Mouse (Mus musculus) right cerebral cortex, postnatal 36 days (tissue): ENCODE results near the gene Adam1a.

Experiments used
- DNase-seq, 2 experiments: peaks; one replicate each; pipeline ENCODE4 v3.0.0; 2022; ENCODE audit warnings: low spot score in 2 of 2, mixed read lengths in 1 of 2

Gene Adam1a

DNA sequence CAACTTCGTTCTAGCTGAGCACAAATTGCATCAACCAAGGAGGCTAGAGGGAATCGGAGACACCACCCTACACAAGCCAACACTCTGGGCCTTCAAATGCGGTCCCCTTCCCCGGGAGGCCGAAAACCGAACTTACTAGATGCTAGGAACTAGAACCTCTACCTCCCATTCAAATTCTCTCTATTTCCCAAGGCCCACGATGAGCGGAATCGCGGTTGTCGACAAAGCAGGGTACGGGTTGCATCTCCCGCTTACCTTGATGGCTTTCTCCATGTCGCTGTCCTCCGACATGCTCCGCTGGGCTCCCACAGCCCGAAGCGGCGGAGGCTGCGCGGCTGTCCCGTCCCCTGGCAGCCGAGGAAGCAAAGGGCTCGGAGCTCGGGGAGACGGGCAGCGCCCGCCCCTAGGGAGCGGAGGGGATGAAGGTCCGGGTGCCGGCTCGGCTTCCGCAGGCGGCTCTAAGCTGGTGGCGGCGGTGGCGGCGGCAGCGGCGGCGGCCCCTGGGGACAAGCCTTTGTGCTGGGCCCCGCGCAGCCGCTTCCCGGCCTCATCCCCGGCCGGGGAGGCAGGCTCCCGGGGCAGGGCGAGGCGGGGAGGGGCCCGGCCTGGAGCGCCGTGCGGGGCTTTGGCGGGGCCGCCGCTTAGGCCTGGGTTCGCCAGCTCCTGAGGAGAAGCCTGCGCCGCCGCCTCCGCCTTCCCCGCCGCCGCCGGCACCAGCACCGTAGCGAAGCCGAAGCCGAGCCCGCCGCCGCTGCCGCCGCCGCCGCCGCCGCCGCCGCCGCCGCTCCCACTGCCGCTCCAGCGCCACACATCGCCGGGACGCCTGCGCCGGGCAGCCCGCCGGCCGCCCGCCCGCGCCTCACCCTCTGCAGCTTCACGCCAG is at the start of gene Adam1a, which contains the start of gene Gm42878:
Gene Adam1a (minus strand): TSS at position 573 of the 883 bp plus-strand sequence.
Gene Gm42878 (minus strand): TSS at position 573 of the 883 bp plus-strand sequence.
- DNase-seq, result peak in 1 of 2 experiments; percentile 12

DNA sequence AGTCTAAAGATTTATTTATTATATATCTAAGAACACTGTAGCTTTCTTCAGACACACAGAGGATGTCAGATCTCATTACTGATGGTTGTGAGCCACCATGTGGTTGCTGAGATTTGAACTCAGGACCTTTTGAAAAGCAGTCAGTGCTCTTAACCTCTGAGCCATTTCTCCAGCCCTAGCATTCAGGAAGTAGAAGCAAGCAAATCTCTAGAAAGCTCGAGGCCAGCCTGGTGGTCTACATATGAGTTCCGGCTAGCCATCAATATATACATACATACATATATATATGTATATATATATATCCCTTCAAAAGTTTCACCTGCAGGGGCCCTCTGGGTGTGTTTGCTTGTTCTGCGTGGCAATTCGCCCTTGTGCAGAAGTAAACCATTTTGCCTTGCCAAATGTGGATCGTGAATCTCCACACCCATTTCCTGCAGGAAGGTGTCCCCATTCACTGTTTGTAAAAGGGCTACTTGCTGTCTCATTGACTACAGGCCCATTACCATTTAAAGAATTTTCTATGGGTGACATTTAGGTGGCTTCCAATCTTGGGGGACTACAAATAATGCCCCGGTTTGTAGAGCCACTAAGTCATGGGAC is 49.5 kb upstream of the Adam1a start:
- no peak for DNase-seq

DNA sequence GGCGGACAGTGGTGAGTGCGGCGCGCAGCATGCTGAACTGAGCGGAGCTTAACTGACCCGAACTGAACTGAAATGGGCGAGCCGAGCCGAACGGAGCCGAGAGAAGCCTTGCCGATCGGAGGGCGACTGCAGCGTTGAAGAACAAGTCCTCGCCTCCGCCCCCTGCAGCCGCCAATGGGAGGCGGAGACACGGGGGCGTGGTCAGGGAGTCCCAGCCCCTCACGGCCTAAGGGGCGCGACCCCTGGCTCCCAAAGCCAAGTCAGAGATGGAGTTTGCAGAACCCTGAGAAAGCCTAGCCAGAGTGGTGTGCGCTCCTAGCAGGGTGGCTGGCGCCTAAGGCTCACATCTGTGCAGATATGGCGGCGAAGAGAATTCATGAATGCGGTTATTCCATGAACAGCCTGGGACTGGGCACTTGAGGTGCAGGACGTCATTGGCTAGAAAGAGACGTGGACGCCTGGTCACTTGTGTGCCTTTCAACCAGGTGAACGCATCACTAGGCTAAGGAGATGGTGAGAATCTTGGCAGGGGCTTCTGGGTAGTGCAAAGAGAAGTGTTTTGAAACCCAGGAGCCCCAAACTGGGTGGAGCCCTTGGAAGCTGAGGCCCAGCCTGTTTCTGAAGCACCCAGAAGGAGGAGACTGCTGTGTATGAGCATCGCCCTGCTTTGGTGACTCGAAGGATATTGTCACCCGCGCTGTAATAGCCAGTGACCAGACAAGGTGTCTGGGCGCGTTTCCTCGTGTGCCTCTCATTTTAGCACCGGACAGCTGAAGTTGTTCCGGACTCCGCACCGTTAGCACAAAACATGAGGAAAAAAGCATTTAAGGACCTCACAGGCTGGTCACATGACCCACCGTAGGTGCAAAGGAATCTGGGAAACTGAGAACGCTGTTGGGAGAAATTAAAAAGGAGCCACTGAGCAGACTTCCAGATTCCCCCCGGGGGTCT is 48.4 kb upstream of the Adam1a start, which contains the start of gene Aldh2:
Gene Aldh2 (minus strand): TSS at position 374 of the 951 bp plus-strand sequence.
- peak; percentile 61 to 67 for DNase-seq

- no peak for DNase-seq
Observed at GRCm38 (mm10) chr5:121592816-121593407, 47.6 kb upstream of the Adam1a start.

GRCm38 (mm10) chr5:121592064-121592815 is 47.0 kb upstream of the Adam1a start:
- no peak for DNase-seq

GRCm38 (mm10) chr5:121591417-121592063 is 46.3 kb upstream of the Adam1a start:
- DNase-seq, result no peak

GRCm38 (mm10) chr5:121589928-121590327 is 44.6 kb upstream of the Adam1a start:
- DNase-seq, result no peak

DNA sequence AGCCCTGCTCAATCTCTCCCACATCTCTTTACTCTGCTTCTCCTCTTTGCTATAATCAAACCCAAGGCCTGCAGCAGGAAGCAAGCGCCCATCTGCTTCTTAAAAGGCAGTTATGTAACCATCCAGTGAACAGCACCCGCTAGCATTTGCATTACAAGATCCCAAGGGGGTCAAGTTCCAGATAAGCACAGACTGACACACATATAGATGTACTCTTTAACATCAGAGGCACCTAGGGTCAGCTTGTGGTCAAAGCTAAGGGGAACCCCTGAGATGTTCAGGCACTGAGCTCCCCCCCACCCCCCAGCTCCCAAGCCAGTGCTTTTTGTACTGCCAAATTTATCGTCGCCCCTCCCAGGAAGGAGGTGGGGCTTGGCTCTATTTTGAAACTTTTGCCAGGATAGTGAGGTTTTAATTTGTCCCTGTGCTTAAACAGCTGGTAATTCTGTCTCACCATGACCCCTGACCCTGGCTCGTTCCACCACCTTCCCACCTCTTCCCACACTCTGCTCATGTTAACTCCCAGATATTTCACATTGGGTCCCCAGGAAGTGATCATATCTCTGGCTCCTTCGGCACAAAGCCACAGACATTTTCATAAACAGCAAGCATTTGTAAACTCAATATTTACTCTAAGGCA is 41.2 kb upstream of the Adam1a start:
- DNase-seq, result peak; percentile 51 to 71

DNA sequence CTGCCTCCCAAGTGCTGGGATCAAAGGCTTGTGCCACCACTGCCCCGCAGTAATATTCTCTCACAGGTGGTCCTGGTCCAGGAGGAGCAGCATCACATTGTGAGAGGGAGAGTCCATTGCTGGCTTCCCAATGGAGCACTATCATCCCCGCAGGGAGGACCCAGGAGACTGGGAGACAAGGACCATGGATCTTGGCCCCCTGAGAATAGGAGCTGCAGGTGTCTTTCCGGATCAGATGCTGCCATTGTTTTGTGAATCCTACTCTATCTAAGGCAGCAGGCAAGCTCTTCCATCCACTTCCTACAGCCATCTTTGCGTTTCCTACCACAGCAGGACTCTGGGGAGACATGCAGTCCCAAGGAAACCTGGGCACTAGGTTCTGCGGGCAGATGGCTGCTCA is 40.4 kb upstream of the Adam1a start:
- DNase-seq, result no peak

GRCm38 (mm10) chr5:121585005-121585404 is 39.7 kb upstream of the Adam1a start:
- no peak for DNase-seq

GRCm38 (mm10) chr5:121583765-121584501 is 38.7 kb upstream of the Adam1a start:
- DNase-seq, result peak; percentile 52 to 58

DNA sequence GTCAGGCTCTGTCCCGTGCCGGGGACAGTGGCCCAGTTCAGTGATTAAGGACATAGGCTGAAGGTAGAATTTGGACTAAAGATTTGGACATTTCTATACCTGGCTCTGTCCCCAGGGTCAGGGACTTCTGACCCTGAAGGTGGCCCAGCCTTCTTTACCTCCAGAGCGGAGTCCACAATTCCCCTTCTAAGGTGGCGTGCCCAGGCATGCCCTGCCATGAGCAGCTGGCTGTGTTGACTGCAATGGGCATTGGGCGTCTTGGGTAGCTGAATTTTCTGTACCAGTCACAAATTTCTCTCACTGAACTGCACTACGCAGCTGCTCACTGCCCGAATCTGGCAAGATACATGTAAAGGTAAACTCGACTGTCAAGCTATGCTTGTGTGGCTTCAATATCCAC is 36.7 kb upstream of the Adam1a start:
- no peak for DNase-seq

- DNase-seq, result no peak
Observed at GRCm38 (mm10) chr5:121576927-121577488, 31.7 kb upstream of the Adam1a start.

- no peak for DNase-seq
Observed at GRCm38 (mm10) chr5:121575867-121576266, 30.6 kb upstream of the Adam1a start.

- no peak for DNase-seq
Observed at GRCm38 (mm10) chr5:121574145-121574544, 28.9 kb upstream of the Adam1a start.

DNA sequence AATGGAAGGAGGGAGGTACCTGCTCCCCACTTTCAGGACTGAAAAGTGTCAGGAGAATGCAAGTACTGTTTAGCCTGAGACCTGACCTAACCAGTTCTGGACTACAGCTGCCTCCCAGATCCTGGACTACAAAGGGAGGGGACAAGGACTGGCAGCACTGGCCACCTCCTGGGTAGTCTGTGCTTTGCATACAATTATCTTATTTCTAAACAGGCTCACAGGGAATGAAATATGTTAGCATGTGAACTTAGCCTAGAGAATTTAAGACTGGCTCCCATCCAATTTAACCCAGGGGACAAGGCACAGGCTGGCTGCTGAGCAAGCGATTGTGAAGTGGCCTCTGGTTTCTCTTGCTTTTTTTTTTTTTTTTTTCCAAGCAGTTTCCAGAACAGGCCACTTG is 25.5 kb upstream of the Adam1a start:
- no peak for DNase-seq

DNA sequence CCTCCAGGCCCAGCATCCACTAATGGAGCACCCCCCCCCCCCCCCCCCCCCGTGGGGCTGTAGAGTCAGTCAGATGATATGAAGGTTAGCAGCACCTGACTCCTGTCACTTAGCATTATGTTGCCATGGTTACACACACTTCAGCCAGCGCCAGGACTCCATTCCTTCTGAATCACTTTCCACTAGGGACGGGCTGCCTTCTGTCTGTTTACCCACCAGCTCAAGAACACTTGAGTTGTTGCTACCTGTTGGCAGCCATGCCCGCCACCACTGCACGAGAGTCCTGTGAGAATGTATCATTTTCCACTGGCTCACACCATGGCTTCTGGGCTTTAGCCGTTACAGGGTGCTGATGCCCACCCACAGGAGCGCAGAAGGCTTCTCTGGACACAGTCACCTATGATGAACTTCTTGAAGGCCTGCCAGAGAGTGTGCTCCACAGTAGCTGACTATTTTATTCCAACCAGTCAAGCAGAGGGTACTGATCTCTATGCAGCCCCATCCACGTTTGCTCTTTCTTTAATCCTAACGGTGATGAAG is 24.7 kb upstream of the Adam1a start:
- no peak for DNase-seq

- no peak for DNase-seq
Observed at GRCm38 (mm10) chr5:121566035-121566681, 20.9 kb upstream of the Adam1a start.
